In the genomic region with DNA sequence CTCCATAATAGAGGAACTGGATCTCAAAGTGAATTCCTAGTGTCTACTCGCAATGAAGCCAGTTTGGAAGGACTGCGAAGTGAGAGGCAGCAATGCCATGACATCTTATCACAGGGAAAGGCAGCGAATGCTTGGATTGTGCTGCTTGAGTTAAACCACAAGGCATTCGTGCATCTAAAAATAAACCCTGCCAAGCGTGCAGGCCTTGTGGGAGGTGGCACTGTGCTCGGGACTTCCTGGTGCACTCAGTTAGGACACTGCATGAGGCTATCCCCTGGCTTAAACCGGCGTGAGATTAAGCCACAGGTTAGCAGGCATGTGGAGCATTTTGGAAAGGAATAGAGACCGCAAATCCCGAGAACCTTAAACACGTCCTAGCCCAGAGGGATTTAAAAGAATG, we compare ENCODE assay signal across 33 mouse cellular contexts. TPM values are rescaled to one million over a fixed set of nuclear protein-coding genes. Genes with fewer than 3 reads are reported as not detected.
A peak's percentile ranks its signal among the peaks of the same experiment; 100 is the strongest.
DNase-seq lines count a peak whose midpoint lies in the region; ATAC-seq and TF ChIP-seq lines count a peak whose summit lies in the region.
"Had no signal": no experiment of that assay in that cellular context is flagged by ENCODE, and none has a peak within 500 bp of the region (broad histone marks: within the 10 kb centered on the region; RNA-seq: fewer than 3 reads in every experiment).

No protein-coding gene starts in this region.

- intact Hi-C loops in gastrocnemius, adult 2 months (cut with DNase I): no loop called here

- WGBS in heart, embryonic 14.5 days: 30% methylated on average over 11 of the region's 11 CpGs

- no peak overlapping the region for H3K9ac ChIP-seq in heart, embryonic 14.5 days (ENCODE audit: low read length)
- H3K9ac ChIP-seq: midbrain, embryonic 15.5 days had no signal

- H3K4me2 ChIP-seq in heart, embryonic 14.5 days (ENCODE audit: low read length): 0 out of 2 replicates have a peak overlapping the region, but pooled peaks have one; percentile 24
- H3K4me2 ChIP-seq: midbrain, embryonic 15.5 days had no signal

- H3K36me3 ChIP-seq in heart, embryonic 14.5 days (ENCODE audit: control insufficient read depth, insufficient read depth, low read length): no peaks in the 10 kb centered on the region
- H3K36me3 ChIP-seq: forebrain, embryonic 10.5 days; midbrain, embryonic 15.5 days had no signal

- H3K4me3 ChIP-seq in gastrocnemius, adult 2 months: no peak overlapping the region
- H3K4me3 ChIP-seq in heart, embryonic 14.5 days (ENCODE audit: control insufficient read depth in 1 of 2, insufficient read depth in 1 of 2, low read depth in 1 of 2, low read length in 2 of 2): no peak overlapping the region
- H3K4me3 ChIP-seq: forebrain, embryonic 10.5 days; midbrain, embryonic 15.5 days had no signal

- no peaks in the 10 kb centered on the region for H3K27me3 ChIP-seq in heart, embryonic 14.5 days (ENCODE audit: control insufficient read depth, insufficient read depth, low read length)
- H3K27me3 ChIP-seq: midbrain, embryonic 15.5 days had no signal

- no peak for TF ChIP-seq CTCF in gastrocnemius, adult 2 months (IDR thresholded peaks at IDR 0.05)

- peak overlapping the region; percentile 68 for H3K27ac ChIP-seq in gastrocnemius, adult 2 months
- H3K27ac ChIP-seq in heart, embryonic 14.5 days (replicated peaks in 1 of 2; ENCODE audit: control insufficient read depth in 1 of 2, insufficient read depth in 1 of 2, low read depth in 2 of 2, low read length in 2 of 2): peak overlapping the region; percentile 90 to 91
- H3K27ac ChIP-seq: forebrain, embryonic 10.5 days; midbrain, embryonic 15.5 days had no signal

- H3K4me1 ChIP-seq in heart, embryonic 14.5 days (ENCODE audit: control insufficient read depth in 2 of 2, insufficient read depth in 2 of 2, low read length in 2 of 2): peaks cover 10 to 16% of the 10 kb centered on the region in 2 experiments
- H3K4me1 ChIP-seq: forebrain, embryonic 10.5 days; midbrain, embryonic 15.5 days had no signal

- ATAC-seq in common myeloid progenitor, adult 5-6 weeks (replicated peaks; ENCODE audit: low read depth, poor library complexity, severe bottlenecking): 0 out of 2 replicates have a peak, but pooled peaks have one; percentile 50
- peak; percentile 66; the same call in 1 of the 2 replicates for ATAC-seq in heart, embryonic 14.5 days (ENCODE audit: insufficient number of reproducible peaks, insufficient read depth, low FRiP score, low read depth)
- peak; percentile 68 for ATAC-seq in megakaryocyte progenitor cell, adult 5-6 weeks (replicated peaks; ENCODE audit: poor library complexity)
- ATAC-seq: CD4-positive, CD25-positive, alpha-beta regulatory T cell, adult 4 months; forebrain, embryonic 16.5 days; intestine, postnatal 0 days; midbrain, embryonic 15.5 days had no signal

- no peaks in the 10 kb centered on the region for H3K9me3 ChIP-seq in heart, embryonic 14.5 days (ENCODE audit: control insufficient read depth, low read length)
- H3K9me3 ChIP-seq: forebrain, embryonic 10.5 days; midbrain, embryonic 15.5 days had no signal

- DNase-seq in gastrocnemius, adult 2 months: peak; percentile 53
- no peak for DNase-seq in gastrocnemius, postnatal 4 days (ENCODE audit: low spot score in 2 of 2)
- DNase-seq in thymus, postnatal 10 days (ENCODE audit: low spot score in 2 of 2): no peak
- DNase-seq in layer of hippocampus, adult 11-12 months (ENCODE audit: low spot score): no peak
- DNase-seq in adrenal gland, postnatal 14 days: no peak
- DNase-seq: cerebellum, adult 11-12 months; cerebellum, postnatal 36 days; gastrocnemius, postnatal 36 days; kidney, postnatal 25 days; layer of hippocampus, postnatal 36 days; lung, postnatal 4 days; right cerebral cortex, postnatal 14 days; thymus, postnatal 36 days had no signal

RNA-seq across cellular contexts. Expression of gene Dhrs7c, which starts 7.8 kb away (rescaled TPM):
- total RNA-seq in gastrocnemius, adult 2 months (2021): 100 to 1,000 TPM; 338 to 397 TPM
- 100 to 1,000 TPM; 312 to 366 TPM for total RNA-seq in gastrocnemius, postnatal 4 days (2021)
- not detected in 2 replicates for total RNA-seq in common myeloid progenitor, adult 5-6 weeks (2017)
- 13.0 and 14.7 TPM in 2 replicates for polyA plus RNA-seq in heart, embryonic 14.5 days (2014; fragmentation: Nextera tagmentation; extraction: Ambion mirVana)
- total RNA-seq in megakaryocyte progenitor cell, adult 5-6 weeks (2015): 0.66 TPM in 1 of 2 replicates, not detected in the other
- not detected in 2 replicates for total RNA-seq in megakaryocyte progenitor cell, adult 5-6 weeks (2017)
- total RNA-seq in adrenal gland, postnatal 14 days (2021): not detected in 2 replicates
- total RNA-seq: layer of hippocampus, adult 8-10 months; layer of hippocampus, postnatal 36 days; liver, adult 2 months had no signal
- polyA plus RNA-seq: CD4-positive, CD25-positive, alpha-beta regulatory T cell, adult 4 months; forebrain, embryonic 10.5 days; forebrain, embryonic 16.5 days; hindbrain, embryonic 11.5 days; intestine, postnatal 0 days; kidney, embryonic 14.5 days; limb, embryonic 11.5 days; liver, adult 2 months; midbrain, embryonic 15.5 days; neural tube, embryonic 14.5 days; spleen, adult 2 months; stomach, embryonic 14.5 days had no signal

RNA-seq across cellular contexts. Expression of gene Gsg1l2, which starts 15.8 kb away (rescaled TPM):
- not detected for total RNA-seq in gastrocnemius, adult 2 months (2021)
- not detected for total RNA-seq in gastrocnemius, postnatal 4 days (2021)
- not detected in 2 replicates for total RNA-seq in common myeloid progenitor, adult 5-6 weeks (2017)
- polyA plus RNA-seq in heart, embryonic 14.5 days (2014; fragmentation: Nextera tagmentation; extraction: Ambion mirVana): not detected in 2 replicates
- not detected in 2 replicates for total RNA-seq in megakaryocyte progenitor cell, adult 5-6 weeks (2015)
- not detected in 2 replicates for total RNA-seq in megakaryocyte progenitor cell, adult 5-6 weeks (2017)
- total RNA-seq in adrenal gland, postnatal 14 days (2021): not detected in 2 replicates
- total RNA-seq: adrenal gland, adult 18-20 months; gastrocnemius, postnatal 36 days; layer of hippocampus, adult 8-10 months; layer of hippocampus, postnatal 36 days; left cerebral cortex, postnatal 10 days; liver, adult 2 months had no signal
- polyA plus RNA-seq: CD4-positive, CD25-positive, alpha-beta regulatory T cell, adult 4 months; forebrain, embryonic 10.5 days; forebrain, embryonic 16.5 days; hindbrain, embryonic 11.5 days; kidney, embryonic 14.5 days; limb, embryonic 11.5 days; liver, adult 2 months; liver, embryonic 16.5 days; lung, embryonic 16.5 days; midbrain, embryonic 15.5 days; neural tube, embryonic 14.5 days; spleen, adult 2 months; stomach, embryonic 14.5 days had no signal

RNA-seq across cellular contexts. Expression of gene Glp2r, which starts 19.2 kb away (rescaled TPM):
- under 1 TPM; 0.20 to 0.77 TPM for total RNA-seq in gastrocnemius, adult 2 months (2021)
- under 1 TPM; 0.18 to 0.27 TPM for total RNA-seq in gastrocnemius, postnatal 4 days (2021)
- total RNA-seq in common myeloid progenitor, adult 5-6 weeks (2017): not detected in 2 replicates
- not detected in 2 replicates for polyA plus RNA-seq in heart, embryonic 14.5 days (2014; fragmentation: Nextera tagmentation; extraction: Ambion mirVana)
- not detected in 2 replicates for total RNA-seq in megakaryocyte progenitor cell, adult 5-6 weeks (2015)
- total RNA-seq in megakaryocyte progenitor cell, adult 5-6 weeks (2017): not detected in 2 replicates
- total RNA-seq in adrenal gland, postnatal 14 days (2021): not detected in 2 replicates
- polyA plus RNA-seq: CD4-positive, CD25-positive, alpha-beta regulatory T cell, adult 4 months; forebrain, embryonic 10.5 days; hindbrain, embryonic 11.5 days; kidney, embryonic 14.5 days; liver, adult 2 months; neural tube, embryonic 14.5 days had no signal

Comparison
In these comparisons a context has a peak if more than half of its experiments do, and no peak if none do; other contexts are left out.
1. RNA of gene Dhrs7c, which starts 7.8 kb away (total RNA-seq): 338 to 397 TPM in gastrocnemius, adult 2 months and 312 to 366 TPM in gastrocnemius, postnatal 4 days; not detected in common myeloid progenitor, adult 5-6 weeks, 0.66 TPM in megakaryocyte progenitor cell, adult 5-6 weeks and not detected in adrenal gland, postnatal 14 days; every median in the first group is over 100 times any median in the second.
2. Peak in every context shown above with its lines, with median percentiles within 50 percentile points of each other: ATAC-seq.